Mouse (Mus musculus): ENCODE data around the gene Marveld3. TPM values are rescaled to one million over a fixed set of nuclear protein-coding genes. Genes with fewer than 3 reads are reported as not detected.

The Marveld3 gene
- polyA plus RNA-seq, 1 experiment = not detected

DNA sequence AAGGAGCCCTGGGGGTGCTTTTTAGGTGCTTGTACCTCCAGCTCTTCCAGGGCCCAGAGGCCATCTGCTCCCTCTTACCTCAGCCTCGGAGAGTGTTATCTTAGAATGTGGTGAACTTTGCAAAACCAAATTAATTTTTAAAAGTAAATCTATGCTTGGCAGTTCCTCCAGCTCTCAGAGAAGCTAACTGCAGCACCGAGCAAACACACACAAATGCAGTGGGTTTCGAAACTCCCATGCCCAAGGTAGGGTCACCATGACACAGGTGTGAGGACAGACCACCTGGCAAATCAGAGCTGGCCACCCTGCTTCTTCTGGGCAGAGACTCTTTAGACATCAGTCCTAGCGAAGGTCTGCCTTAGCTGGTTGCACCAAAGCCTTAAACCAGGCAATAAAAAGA lies 10.9 kb upstream of the Marveld3 start:
- H3K4me1 ChIP-seq (ENCODE audit: control insufficient read depth, insufficient read depth, low read length) = no peaks in the 10 kb centered on the region
- H3K4me3 ChIP-seq (ENCODE audit: insufficient read depth, low read length) = no peak overlapping the region
- TF ChIP-seq POLR2A (IDR thresholded peaks at IDR 0.05; ENCODE audit: low read depth, low read length) (no peak), CTCF (IDR thresholded peaks at IDR 0.05; ENCODE audit: borderline replicate concordance, insufficient read depth, low read length) (no peak)
- no peak overlapping the region for H3K27ac ChIP-seq (ENCODE audit: insufficient read depth, low read length)

DNA sequence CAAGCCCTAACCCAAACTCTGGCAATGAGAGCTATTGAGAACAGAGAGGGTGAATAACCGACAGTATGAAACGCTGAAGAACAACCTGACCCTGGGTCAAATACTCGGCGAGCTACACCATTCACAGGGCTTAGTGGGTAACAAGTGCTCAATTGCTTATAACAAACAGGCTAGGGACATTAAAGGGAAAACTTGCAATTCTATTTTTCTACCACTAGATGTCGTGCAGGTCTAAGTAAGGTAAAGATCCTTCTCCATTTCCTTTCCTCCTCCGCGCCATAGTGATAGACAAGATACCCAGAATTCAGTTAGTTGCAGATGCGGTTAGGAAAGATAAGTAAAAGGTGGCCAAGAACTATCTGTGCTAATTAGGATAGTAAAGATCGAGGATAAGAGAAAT lies 8.3 kb upstream of the Marveld3 start:
- no peak for TF ChIP-seq POLR2A (IDR thresholded peaks at IDR 0.05; ENCODE audit: low read depth, low read length)
- no peak for TF ChIP-seq CTCF (IDR thresholded peaks at IDR 0.05; ENCODE audit: borderline replicate concordance, insufficient read depth, low read length)
- Histone ChIP-seq H3K4me3 (ENCODE audit: insufficient read depth, low read length) (no peak overlapping the region), H3K4me1 (ENCODE audit: control insufficient read depth, insufficient read depth, low read length) (no peaks in the 10 kb centered on the region), H3K27ac (ENCODE audit: insufficient read depth, low read length) (no peak overlapping the region)

DNA sequence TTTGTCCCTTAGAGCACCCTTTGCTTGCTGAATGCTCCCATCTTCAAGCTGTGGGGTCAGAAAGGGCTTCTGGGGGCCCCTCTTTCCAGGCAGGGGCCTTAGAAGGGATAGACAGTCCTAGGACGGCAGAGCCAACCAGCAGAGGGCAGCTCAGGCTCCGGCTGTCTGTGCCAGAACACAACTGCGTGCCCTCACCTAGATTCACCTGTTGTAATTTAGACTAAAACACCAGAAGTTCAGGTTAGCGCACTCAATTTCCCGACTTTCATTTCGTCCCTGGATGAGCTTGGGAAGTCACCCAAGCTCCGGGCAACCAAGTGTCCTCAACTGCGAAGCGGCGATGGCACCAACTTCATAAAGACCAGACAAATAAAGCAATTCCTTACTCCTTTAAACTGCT lies 6.8 kb upstream of the Marveld3 start:
- Histone ChIP-seq H3K27ac (ENCODE audit: insufficient read depth, low read length) (no peak overlapping the region), H3K4me3 (ENCODE audit: insufficient read depth, low read length) (no peak overlapping the region), H3K4me1 (ENCODE audit: control insufficient read depth, insufficient read depth, low read length) (no peaks in the 10 kb centered on the region)
- no peak for TF ChIP-seq POLR2A (IDR thresholded peaks at IDR 0.05; ENCODE audit: low read depth, low read length)
- peak; percentile 11; the same call in 1 of the 2 replicates for TF ChIP-seq CTCF (IDR thresholded peaks at IDR 0.05; ENCODE audit: borderline replicate concordance, insufficient read depth, low read length)

DNA sequence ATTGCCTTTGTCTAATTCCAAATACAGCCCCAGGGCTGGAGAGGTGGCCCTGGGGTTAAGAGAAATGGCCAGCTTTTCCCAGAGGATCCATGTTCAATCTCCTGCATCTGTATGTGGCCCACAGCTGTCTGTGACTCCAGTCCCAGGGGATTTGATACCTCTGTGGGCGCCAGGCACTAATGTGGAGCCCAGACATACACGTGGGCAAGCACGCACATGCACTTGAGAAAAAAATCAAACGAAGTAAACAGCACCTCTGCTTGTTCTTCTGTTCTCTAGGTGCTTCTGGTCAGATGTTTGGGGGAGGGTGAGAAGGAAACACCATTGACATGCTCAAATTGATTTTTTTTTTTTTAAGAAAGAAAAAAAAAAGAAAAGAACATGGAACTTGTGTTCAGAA lies 2.1 kb upstream of the Marveld3 start:
- H3K4me3 ChIP-seq (ENCODE audit: insufficient read depth, low read length) = no peak overlapping the region
- H3K27ac ChIP-seq (ENCODE audit: insufficient read depth, low read length) = no peak overlapping the region
- TF ChIP-seq CTCF (IDR thresholded peaks at IDR 0.05; ENCODE audit: borderline replicate concordance, insufficient read depth, low read length) (no peak), POLR2A (IDR thresholded peaks at IDR 0.05; ENCODE audit: low read depth, low read length) (no peak)
- no peaks in the 10 kb centered on the region for H3K4me1 ChIP-seq (ENCODE audit: control insufficient read depth, insufficient read depth, low read length)

DNA sequence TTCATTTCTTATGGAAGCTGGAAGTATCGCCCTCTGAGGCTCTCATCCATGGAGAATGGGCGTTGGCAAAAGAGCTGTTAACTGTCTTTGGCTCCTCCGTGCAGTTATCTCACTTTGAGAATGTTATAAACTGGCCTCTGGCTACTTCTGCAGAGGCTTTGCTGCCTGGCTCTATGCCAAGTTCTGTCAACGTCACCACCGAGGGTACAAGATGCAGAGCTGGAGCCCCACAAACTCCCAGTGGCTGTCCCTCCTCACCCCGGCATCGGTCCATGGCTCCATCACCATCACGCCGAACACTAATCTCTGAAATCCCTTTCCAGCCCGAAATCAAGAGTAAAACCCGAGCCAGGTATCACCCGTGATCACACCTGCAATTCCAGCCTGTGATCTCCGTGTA lies 1.4 kb upstream of the Marveld3 start:
- Histone ChIP-seq H3K27ac (ENCODE audit: insufficient read depth, low read length) (no peak overlapping the region), H3K4me1 (ENCODE audit: control insufficient read depth, insufficient read depth, low read length) (no peaks in the 10 kb centered on the region), H3K4me3 (ENCODE audit: insufficient read depth, low read length) (no peak overlapping the region)
- no peak for TF ChIP-seq POLR2A (IDR thresholded peaks at IDR 0.05; ENCODE audit: low read depth, low read length)
- no peak for TF ChIP-seq CTCF (IDR thresholded peaks at IDR 0.05; ENCODE audit: borderline replicate concordance, insufficient read depth, low read length)

DNA sequence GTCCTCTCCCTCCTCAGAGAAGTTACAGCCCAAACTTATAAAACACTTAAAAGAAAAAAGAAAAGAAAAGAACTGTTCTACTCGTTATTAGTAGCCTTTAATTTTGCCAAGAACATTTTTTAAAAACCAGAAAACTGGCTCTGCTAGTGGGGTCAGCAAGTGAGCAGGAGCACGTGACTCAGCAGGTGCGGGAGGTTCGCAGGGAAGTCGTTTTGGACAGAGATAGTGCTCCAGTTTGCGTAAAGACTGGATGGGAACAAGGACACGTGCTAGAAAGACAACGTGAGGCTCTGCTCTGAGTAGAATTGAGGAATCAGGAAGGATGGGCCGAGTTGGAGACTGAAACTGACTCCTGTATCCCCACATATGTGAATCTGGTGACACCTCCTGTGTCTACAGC lies 893 bp upstream of the Marveld3 start:
- Histone ChIP-seq H3K27ac (ENCODE audit: insufficient read depth, low read length) (no peak overlapping the region), H3K4me3 (ENCODE audit: insufficient read depth, low read length) (no peak overlapping the region), H3K4me1 (ENCODE audit: control insufficient read depth, insufficient read depth, low read length) (0 out of 2 replicates have a peak, but pooled peaks cover 2% of the 10 kb centered on the region)
- TF ChIP-seq CTCF (IDR thresholded peaks at IDR 0.05; ENCODE audit: borderline replicate concordance, insufficient read depth, low read length) = no peak
- TF ChIP-seq POLR2A (IDR thresholded peaks at IDR 0.05; ENCODE audit: low read depth, low read length) = no peak

DNA sequence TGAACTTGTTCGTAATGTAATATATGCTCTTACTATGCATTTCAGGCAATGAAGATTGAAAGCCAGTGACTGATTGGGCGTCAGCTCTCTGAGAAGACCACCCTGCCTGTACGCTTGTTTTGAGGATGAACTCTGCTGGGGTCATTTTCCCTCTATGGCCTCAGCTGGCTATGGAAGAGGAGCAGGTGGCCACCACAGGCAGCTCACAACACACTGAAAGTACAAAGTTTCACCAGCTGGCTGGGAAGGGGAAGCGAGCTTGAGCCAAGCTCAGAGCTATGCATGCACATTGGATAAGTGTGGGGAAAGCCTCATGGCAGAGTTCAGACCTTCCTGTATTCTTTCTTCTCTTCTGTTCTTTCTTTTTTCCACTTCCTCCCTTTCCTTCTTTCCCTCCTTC lies 2.9 kb downstream of the Marveld3 start:
- Histone ChIP-seq H3K4me3 (ENCODE audit: insufficient read depth, low read length) (no peak overlapping the region), H3K27ac (ENCODE audit: insufficient read depth, low read length) (no peak overlapping the region), H3K4me1 (ENCODE audit: control insufficient read depth, insufficient read depth, low read length) (peaks cover 8% of the 10 kb centered on the region; the same call in 1 of the 2 replicates)
- TF ChIP-seq CTCF (IDR thresholded peaks at IDR 0.05; ENCODE audit: borderline replicate concordance, insufficient read depth, low read length) (no peak), POLR2A (IDR thresholded peaks at IDR 0.05; ENCODE audit: low read depth, low read length) (no peak)

DNA sequence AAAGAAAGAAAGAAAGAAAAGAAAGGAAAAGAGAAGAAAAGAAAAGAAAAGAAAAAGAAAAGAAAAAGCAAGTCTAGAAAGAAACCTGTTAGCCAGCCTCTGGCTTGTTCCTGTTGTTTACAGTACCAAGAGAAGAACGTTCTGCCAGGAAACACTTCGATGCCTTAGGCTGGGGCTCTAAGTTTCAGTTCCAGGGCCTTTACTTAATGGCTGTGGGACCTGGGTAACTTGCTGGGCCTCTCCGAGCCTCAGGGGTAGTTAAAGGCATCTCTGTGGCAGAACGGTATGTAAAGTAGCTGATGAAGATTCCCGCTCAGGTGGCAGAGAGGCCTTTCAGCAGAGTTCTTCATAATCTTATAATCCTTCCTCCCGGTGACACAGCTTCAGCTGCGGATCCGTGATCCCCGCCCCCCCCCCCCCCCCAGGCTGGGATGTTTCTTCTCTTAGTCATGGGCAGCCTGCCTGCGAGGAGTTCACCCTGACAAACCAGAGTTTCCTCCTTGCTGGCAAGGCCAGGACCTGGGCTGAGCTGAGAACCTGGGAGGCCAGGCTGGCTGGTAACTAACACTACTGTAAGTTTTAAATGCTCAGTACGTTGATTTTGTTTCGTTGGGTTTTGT lies 3.9 kb downstream of the Marveld3 start:
- no peak overlapping the region for H3K4me3 ChIP-seq (ENCODE audit: insufficient read depth, low read length)
- H3K4me1 ChIP-seq (ENCODE audit: control insufficient read depth, insufficient read depth, low read length) = peaks cover 8% of the 10 kb centered on the region; the same call in 1 of the 2 replicates
- peak overlapping the region; percentile 19; the same call in 1 of the 2 replicates for H3K27ac ChIP-seq (ENCODE audit: insufficient read depth, low read length)
- no peak for TF ChIP-seq POLR2A (IDR thresholded peaks at IDR 0.05; ENCODE audit: low read depth, low read length)

DNA sequence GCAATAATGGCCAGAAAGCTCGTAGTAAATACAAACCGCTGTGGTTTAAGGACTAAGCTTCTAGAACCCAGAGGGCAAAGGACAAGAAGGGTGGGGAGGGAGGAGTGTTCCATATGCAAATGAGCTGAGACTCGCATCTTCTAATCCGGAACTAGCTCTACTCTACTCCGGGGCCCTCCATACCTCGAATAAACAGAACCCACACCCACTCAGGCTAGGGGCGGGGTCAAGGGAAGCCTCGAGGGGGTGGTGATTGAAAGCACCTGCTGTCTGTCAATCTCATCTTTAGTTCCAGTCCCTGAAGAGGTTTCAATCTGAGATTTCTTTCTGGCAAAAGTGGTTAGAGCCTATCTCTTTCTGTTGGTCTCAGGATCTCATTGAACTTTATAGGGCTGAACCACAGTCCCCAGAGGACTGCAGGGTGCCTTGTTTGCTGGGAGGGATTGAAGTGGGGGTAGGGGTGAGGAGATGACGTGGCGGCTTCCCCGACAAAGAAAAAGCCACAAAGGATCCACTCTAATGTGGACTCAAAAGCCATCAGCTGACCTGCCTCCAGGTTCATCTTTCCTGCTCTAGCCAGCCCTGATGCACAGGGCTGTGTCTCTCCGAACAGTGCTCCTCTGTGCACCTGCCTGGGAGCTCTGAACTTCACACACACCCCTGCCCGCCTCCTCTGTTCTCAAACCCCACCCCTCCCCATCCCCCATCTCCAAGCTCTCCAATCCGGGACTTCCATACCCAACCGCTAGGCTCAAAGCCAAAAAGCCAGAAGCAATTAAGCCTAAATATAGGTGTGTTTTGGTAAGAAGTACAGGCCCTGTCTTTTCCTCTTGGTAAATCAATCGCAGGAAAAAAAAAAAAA lies 4.6 kb downstream of the Marveld3 start:
- H3K27ac ChIP-seq (ENCODE audit: insufficient read depth, low read length) = no peak overlapping the region
- H3K4me1 ChIP-seq (ENCODE audit: control insufficient read depth, insufficient read depth, low read length) = peaks cover 8% of the 10 kb centered on the region; the same call in 1 of the 2 replicates
- TF ChIP-seq POLR2A (IDR thresholded peaks at IDR 0.05; ENCODE audit: low read depth, low read length) = no peak
- TF ChIP-seq CTCF (IDR thresholded peaks at IDR 0.05; ENCODE audit: borderline replicate concordance, insufficient read depth, low read length) = no peak
- no peak overlapping the region for H3K4me3 ChIP-seq (ENCODE audit: insufficient read depth, low read length)

DNA sequence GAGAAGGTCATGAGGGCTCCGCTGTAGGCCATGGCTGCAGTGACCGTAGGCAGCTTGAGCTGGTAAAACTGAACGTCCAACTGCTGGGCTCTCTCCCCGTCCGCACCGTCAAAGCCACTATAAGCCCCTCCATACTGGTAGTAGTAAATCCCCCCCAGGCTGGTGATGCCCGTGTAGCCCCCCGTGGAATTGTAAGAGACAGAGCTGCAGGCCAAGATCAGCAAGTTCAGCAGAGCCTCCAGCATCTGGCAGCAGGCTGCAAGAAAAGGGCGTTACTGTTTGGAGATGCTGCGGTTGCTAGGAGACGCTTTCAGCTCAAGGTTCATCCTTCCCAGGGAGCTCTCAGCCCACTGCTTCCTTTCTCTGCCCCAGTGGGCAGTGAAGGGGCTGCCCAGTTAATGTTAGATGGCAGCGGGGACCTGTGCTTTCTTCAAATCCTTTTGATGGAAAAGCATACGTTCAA lies 7.5 kb downstream of the Marveld3 start:
- peaks cover 8% of the 10 kb centered on the region; the same call in 1 of the 2 replicates for H3K4me1 ChIP-seq (ENCODE audit: control insufficient read depth, insufficient read depth, low read length)
- no peak overlapping the region for H3K4me3 ChIP-seq (ENCODE audit: insufficient read depth, low read length)
- H3K27ac ChIP-seq (ENCODE audit: insufficient read depth, low read length) = no peak overlapping the region
- TF ChIP-seq CTCF (IDR thresholded peaks at IDR 0.05; ENCODE audit: borderline replicate concordance, insufficient read depth, low read length) = no peak
- no peak for TF ChIP-seq POLR2A (IDR thresholded peaks at IDR 0.05; ENCODE audit: low read depth, low read length)

Data from embryonic fibroblast, embryonic 13.5 days (primary cell).